Mouse (Mus musculus): Measurements from ENCODE around the gene Chmp2a. TPM values are rescaled to one million over a fixed set of nuclear protein-coding genes. Genes with fewer than 3 reads are reported as not detected.

Gene Chmp2a
- polyA plus RNA-seq, 1 experiment from 2014 or later, result 140 TPM

DNA sequence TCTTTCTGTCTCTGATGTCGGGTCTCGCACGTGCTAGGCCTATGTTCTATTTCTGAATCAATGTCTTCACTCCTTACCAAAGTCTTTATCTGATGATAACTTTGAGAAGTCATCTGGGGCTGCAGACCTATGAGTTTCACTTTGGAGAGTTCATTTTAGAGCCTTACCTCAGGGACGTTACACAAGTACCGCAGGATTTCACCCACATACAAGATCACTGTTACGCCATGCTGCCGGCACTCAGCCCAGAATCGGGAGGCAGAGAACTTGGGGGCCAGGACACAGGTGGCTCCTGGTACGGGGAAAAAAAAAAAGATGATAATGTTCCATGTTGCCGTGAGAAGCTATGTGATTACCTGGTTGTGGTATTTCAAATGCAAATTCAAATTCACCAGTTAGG, 41.5 kb downstream of the Chmp2a start:
- Histone ChIP-seq H3K4me3 (no peak overlapping the region), H3K9me3 (no peaks in the 10 kb centered on the region), H3K27ac (no peak overlapping the region), H3K27me3 (no peaks in the 10 kb centered on the region), H3K4me2 (no peak overlapping the region), H3K4me1 (no peaks in the 10 kb centered on the region), H3K9ac (no peak overlapping the region), H3K36me3 (no peaks in the 10 kb centered on the region)
- 83% methylated on average over 10 of the region's 10 CpGs for WGBS
- ATAC-seq (ENCODE audit: borderline replicate concordance, extremely low read depth, low FRiP score, low TSS enrichment), result no peak

DNA sequence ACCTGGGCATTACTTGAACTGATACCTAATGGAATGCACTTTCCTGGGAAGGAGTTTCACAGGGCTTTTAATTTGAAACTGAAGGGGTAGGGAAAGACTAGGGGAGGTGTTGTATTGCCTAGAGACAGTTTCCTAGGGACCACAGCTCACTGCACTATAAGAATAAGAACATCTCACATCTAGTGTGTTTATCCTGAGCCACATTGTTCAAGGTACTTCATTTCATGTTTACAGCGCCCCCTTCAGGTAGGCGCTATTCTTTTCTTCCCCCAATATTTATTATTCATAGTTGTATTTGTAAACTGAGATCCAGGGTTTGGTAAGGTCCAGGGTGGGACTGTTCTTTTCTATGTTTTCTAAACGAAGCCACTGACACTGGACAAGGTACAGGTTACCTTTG, 42.4 kb downstream of the Chmp2a start:
- H3K9me3 ChIP-seq, result no peaks in the 10 kb centered on the region
- no peak overlapping the region for H3K27ac ChIP-seq
- no peaks in the 10 kb centered on the region for H3K36me3 ChIP-seq
- no peak overlapping the region for H3K4me2 ChIP-seq
- H3K4me1 ChIP-seq, result no peaks in the 10 kb centered on the region
- no peak overlapping the region for H3K9ac ChIP-seq
- H3K4me3 ChIP-seq, result no peak overlapping the region
- H3K27me3 ChIP-seq, result no peaks in the 10 kb centered on the region
- no peak for ATAC-seq (ENCODE audit: borderline replicate concordance, extremely low read depth, low FRiP score, low TSS enrichment)
- WGBS, result 2% methylated on average over 3 of the region's 3 CpGs

DNA sequence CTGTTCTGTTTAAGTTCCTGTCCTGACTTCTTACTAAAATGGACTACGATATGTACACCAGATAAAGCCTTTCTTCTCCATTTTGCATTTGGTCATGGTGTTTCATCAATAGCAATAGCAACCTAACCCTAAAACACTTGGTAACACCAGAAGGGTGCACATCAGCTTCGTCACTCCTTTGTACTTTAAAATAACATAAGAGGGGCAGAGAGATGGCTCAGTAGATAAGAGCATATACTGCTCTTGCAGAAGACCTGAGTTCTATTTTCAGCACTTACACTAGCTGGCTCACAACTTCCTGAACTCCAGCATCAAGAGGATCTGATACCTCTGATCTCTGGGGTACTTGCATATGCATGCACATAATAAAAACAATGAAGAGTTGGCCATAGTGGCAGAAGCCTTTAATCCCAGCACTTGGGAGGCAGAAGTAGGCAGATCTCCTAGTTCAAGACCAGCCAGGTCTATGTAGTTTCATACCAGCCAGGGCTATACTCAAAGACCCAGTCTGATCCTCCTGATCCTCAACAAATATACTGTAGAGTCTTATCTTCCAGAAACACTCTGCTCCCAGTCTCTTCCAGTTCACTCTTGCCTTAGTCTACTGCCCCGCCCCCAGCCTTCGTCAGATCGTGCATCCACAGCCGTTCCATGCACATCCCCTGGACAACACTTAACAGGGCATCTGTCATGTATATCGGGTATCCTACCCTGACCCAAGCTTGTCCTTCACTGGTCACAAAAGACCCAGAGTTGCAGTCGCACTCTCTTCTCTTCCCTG, 47.0 kb downstream of the Chmp2a start:
- WGBS, result 76% methylated on average over 8 of the region's 8 CpGs
- H3K9me3 ChIP-seq, result no peaks in the 10 kb centered on the region
- no peak overlapping the region for H3K27ac ChIP-seq
- no peak overlapping the region for H3K9ac ChIP-seq
- no peak overlapping the region for H3K4me3 ChIP-seq
- no peak overlapping the region for H3K4me2 ChIP-seq
- H3K36me3 ChIP-seq, result no peaks in the 10 kb centered on the region
- no peak for ATAC-seq (ENCODE audit: borderline replicate concordance, extremely low read depth, low FRiP score, low TSS enrichment)
- no peaks in the 10 kb centered on the region for H3K4me1 ChIP-seq
- no peaks in the 10 kb centered on the region for H3K27me3 ChIP-seq

DNA sequence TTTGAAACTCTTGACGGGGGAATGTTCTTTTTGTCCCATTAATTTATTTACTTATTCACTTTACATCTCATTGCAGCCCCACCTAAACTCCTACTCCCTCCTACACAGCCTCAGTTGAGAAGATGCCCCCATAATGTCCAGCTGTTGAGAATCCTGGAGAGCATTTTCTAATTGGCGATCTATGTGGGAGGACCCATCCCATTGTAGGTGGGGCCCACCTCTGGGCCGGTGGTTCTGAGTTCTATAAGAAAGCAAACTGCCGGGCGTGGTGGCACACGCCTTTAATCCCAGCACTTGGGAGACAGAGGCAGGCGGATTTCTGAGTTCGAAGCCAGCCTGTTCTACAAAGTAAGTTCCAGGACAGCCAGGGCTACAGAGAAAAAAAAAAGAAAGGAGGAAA, 47.7 kb downstream of the Chmp2a start:
- no peak overlapping the region for H3K4me2 ChIP-seq
- no peak overlapping the region for H3K9ac ChIP-seq
- H3K36me3 ChIP-seq, result 0 out of 2 replicates have a peak, but pooled peaks cover 3% of the 10 kb centered on the region
- 76% methylated on average over 8 of the region's 8 CpGs for WGBS
- no peak for ATAC-seq (ENCODE audit: borderline replicate concordance, extremely low read depth, low FRiP score, low TSS enrichment)
- no peaks in the 10 kb centered on the region for H3K9me3 ChIP-seq
- no peaks in the 10 kb centered on the region for H3K4me1 ChIP-seq
- no peak overlapping the region for H3K4me3 ChIP-seq
- H3K27me3 ChIP-seq, result no peaks in the 10 kb centered on the region
- H3K27ac ChIP-seq, result no peak overlapping the region

DNA sequence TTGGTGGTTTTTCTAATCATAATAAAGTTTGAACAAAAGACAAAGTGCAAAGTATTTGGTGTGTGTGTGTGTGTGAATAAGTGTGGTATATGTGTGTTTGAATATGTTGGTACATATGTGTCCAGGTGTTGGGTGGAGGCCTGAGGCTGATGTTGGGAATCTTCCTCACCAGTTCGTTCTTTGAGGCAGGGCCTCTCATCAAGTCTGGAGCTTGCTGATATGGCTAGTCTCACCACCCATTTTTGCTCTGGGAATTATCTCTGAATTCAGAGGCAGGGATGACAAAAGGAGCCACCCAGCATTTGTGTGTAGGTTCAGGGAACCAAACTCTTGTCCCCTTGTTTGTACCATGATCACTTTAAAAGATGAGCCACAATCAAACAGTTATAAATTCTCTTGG, 48.9 kb downstream of the Chmp2a start:
- H3K36me3 ChIP-seq, result 0 out of 2 replicates have a peak, but pooled peaks cover 3% of the 10 kb centered on the region
- no peak overlapping the region for H3K4me2 ChIP-seq
- no peak overlapping the region for H3K9ac ChIP-seq
- H3K27ac ChIP-seq, result no peak overlapping the region
- H3K9me3 ChIP-seq, result no peaks in the 10 kb centered on the region
- no peak overlapping the region for H3K4me3 ChIP-seq
- 78% methylated on average over 1 of the region's 1 CpGs for WGBS
- no peaks in the 10 kb centered on the region for H3K27me3 ChIP-seq
- no peak for ATAC-seq (ENCODE audit: borderline replicate concordance, extremely low read depth, low FRiP score, low TSS enrichment)
- no peaks in the 10 kb centered on the region for H3K4me1 ChIP-seq

Other genes starting within 250 kb of the Chmp2a start
- gene Zscan18, start 231.2 kb downstream of the Chmp2a start, polyA plus RNA-seq (2015; fragmentation: Nextera tagmentation; extraction: Ambion mirVana), result 6.0 and 6.6 TPM in 2 replicates
- gene Zfp329, start 215.9 kb downstream of the Chmp2a start, polyA plus RNA-seq (2015; fragmentation: Nextera tagmentation; extraction: Ambion mirVana), result 12.5 and 14.2 TPM in 2 replicates
- 40.0 and 48.4 TPM in 2 replicates for gene Zfp110, start 200.0 kb downstream of the Chmp2a start, polyA plus RNA-seq (2015; fragmentation: Nextera tagmentation; extraction: Ambion mirVana)
- gene Zfp128, start 153.6 kb downstream of the Chmp2a start, polyA plus RNA-seq (2015; fragmentation: Nextera tagmentation; extraction: Ambion mirVana), result 4.9 and 5.2 TPM in 2 replicates
- 16.1 and 17.1 TPM in 2 replicates for gene Zscan22, start 137.0 kb downstream of the Chmp2a start, polyA plus RNA-seq (2015; fragmentation: Nextera tagmentation; extraction: Ambion mirVana)
- 1,008 and 1,109 TPM in 2 replicates for gene Rps5, start 112.5 kb downstream of the Chmp2a start, polyA plus RNA-seq (2015; fragmentation: Nextera tagmentation; extraction: Ambion mirVana)
- gene Rnf225, start 107.4 kb downstream of the Chmp2a start, polyA plus RNA-seq (2015; fragmentation: Nextera tagmentation; extraction: Ambion mirVana), result 0.98 and 1.3 TPM in 2 replicates
- gene Zfp324, start 69.0 kb downstream of the Chmp2a start, polyA plus RNA-seq (2015; fragmentation: Nextera tagmentation; extraction: Ambion mirVana), result 10.9 and 11.0 TPM in 2 replicates
- 9.7 and 10.5 TPM in 2 replicates for gene Zfp446, start 57.0 kb downstream of the Chmp2a start, polyA plus RNA-seq (2015; fragmentation: Nextera tagmentation; extraction: Ambion mirVana)
- gene Slc27a5, start 36.6 kb downstream of the Chmp2a start, polyA plus RNA-seq (2015; fragmentation: Nextera tagmentation; extraction: Ambion mirVana), result 0.09 TPM in 1 of 2 replicates, not detected in the other
- 294 and 302 TPM in 2 replicates for gene Trim28, start 35.7 kb downstream of the Chmp2a start, polyA plus RNA-seq (2015; fragmentation: Nextera tagmentation; extraction: Ambion mirVana)
- gene Zbtb45, start 24.8 kb downstream of the Chmp2a start, polyA plus RNA-seq (2015; fragmentation: Nextera tagmentation; extraction: Ambion mirVana), result 24.8 and 27.8 TPM in 2 replicates
- gene Ube2m, start 3.5 kb upstream of the Chmp2a start, polyA plus RNA-seq (2015; fragmentation: Nextera tagmentation; extraction: Ambion mirVana), result 114 and 122 TPM in 2 replicates
- gene Mzf1, start 20.0 kb upstream of the Chmp2a start, polyA plus RNA-seq (2015; fragmentation: Nextera tagmentation; extraction: Ambion mirVana), result 2.9 and 3.1 TPM in 2 replicates
- gene Vmn1r85, start 60.4 kb upstream of the Chmp2a start, polyA plus RNA-seq (2015; fragmentation: Nextera tagmentation; extraction: Ambion mirVana), result not detected in 2 replicates
- gene Vmn1r86, start 85.1 kb upstream of the Chmp2a start, polyA plus RNA-seq (2015; fragmentation: Nextera tagmentation; extraction: Ambion mirVana), result not detected in 2 replicates
- not detected in 2 replicates for gene Vmn1r87, start 105.3 kb upstream of the Chmp2a start, polyA plus RNA-seq (2015; fragmentation: Nextera tagmentation; extraction: Ambion mirVana)
- gene Vmn1r88, start 124.8 kb upstream of the Chmp2a start, polyA plus RNA-seq (2015; fragmentation: Nextera tagmentation; extraction: Ambion mirVana), result not detected in 2 replicates
- not detected in 2 replicates for gene Vmn1r89, start 178.2 kb upstream of the Chmp2a start, polyA plus RNA-seq (2015; fragmentation: Nextera tagmentation; extraction: Ambion mirVana)
- gene Lig1, start 242.5 kb upstream of the Chmp2a start, polyA plus RNA-seq (2015; fragmentation: Nextera tagmentation; extraction: Ambion mirVana), result 101 and 113 TPM in 2 replicates
- 8.5 and 10.0 TPM in 2 replicates for gene Zswim9, start 243.9 kb upstream of the Chmp2a start, polyA plus RNA-seq (2015; fragmentation: Nextera tagmentation; extraction: Ambion mirVana)

Data from lung, embryonic 15.5 days (tissue).